Mouse (Mus musculus) gastrocnemius, postnatal 36 days (tissue): ENCODE data around the gene Zfp768. TPM values are rescaled to one million over a fixed set of nuclear protein-coding genes. Genes with fewer than 3 reads are reported as not detected.
"Not testable (repeated sequence)": the region's sequence is repeated elsewhere in the genome, so short reads cannot be mapped to it uniquely, and the experiment has no call there.

Experiments
- DNase-seq, 2 experiments: peaks; one replicate each; pipeline ENCODE4 v3.0.0; 2022
- intact Hi-C: fragments of 180-260 bp; cut with DNase I; formaldehyde crosslinking; loops from one replicate; pipeline ENCODE4 v1.15.1; 2025
- long read RNA-seq, 2 experiments: library from polyadenylated mRNA; stranded (forward); transcript quantifications; one replicate each; pipeline ENCODE4 v2.0.0; 2021
- total RNA-seq, 2 experiments: library from RNA; stranded (reverse); gene quantifications; 2 replicates each; pipeline ENCODE4 v1.2.3; 2021

Gene Zfp768
- 10 to 100 TPM; 29.4 to 30.7 TPM for total RNA-seq
- long read RNA-seq, experiment 1, transcript Zfp768-201 (2 exons, 2,356 nt) = major isoform, 11 of 39 reads
- long read RNA-seq, experiment 1, partial matches to known transcripts = 28 of 39 reads
- long read RNA-seq, experiment 1, other reads (novel, unspliced or antisense) = 0 of 39 reads
- long read RNA-seq, experiment 2, transcript Zfp768-201 (2 exons, 2,356 nt) = major isoform, 20 of 55 reads
- long read RNA-seq, experiment 2, partial matches to known transcripts = 0 of 55 reads
- long read RNA-seq, experiment 2, other reads (novel, unspliced or antisense) = 35 of 55 reads

DNA sequence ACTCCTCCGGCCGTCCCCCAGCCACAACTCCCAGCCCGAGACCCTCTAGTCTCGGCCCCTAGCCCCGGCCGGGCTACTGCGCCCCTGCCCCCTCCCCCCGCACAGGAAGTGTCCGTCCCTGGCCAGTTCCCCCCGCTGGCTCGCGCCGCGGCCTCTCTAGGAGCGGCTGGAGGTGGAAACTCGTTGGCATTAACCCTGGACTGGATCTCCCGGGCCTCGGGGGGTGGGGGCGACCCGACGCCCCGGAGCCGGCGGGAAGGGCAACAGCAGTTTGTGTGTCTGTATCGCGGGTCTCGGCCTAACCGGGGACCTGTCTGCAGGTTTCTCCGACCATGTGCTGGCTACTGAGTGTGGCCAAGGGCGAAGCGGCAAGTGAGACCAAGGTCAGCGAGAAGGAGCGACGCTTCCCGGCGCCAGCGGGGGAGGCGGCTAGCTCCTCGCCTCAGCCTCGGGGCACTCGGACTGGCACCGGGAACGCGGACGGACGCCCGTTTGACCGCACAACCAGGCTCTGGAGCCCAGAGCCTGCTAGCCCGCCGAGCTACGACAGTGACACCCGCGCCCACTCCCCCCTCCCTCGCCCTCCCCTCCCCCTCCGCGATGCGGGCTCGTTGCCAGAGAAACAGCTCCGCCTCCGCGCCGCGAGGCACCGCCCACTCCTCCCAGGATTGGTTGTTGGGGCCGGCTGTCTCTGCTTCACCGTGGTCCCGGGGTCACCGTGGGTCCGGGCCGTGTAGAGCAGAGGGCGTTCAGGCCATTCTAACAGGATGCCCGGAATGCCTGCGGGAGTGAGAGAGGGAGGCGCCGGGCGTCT, at the start of gene Zfp768:
TSS of gene Zfp768 (minus strand) at position 78 of the 814 bp plus-strand sequence.
- peak; percentile 92 to 98 for DNase-seq
- intact Hi-C loops = loop anchor here (5.0 kb wide), 1 partner anchor 127 kb away; no protein-coding TSS in a partner anchor

DNA sequence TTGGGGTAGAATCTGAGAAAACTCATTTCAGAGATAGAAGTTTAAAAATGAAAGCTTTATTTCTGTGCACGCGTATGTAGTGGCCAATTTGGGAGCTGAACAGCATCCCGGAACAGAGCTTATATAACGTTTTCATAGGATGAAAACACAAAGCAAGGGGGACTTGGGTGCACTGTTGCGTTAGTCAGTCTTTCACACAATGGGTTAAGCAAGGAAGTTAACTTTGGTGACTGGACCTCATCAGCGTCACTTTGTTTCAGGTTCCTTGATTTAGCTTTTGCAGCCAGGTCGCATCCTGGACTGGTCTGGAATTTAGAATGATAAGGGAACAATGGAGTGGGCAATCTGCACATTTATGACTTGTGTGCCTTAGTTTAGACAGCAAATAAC, 48.5 kb upstream of the Zfp768 start:
- DNase-seq = no peak
- intact Hi-C loops = no loop called here

DNA sequence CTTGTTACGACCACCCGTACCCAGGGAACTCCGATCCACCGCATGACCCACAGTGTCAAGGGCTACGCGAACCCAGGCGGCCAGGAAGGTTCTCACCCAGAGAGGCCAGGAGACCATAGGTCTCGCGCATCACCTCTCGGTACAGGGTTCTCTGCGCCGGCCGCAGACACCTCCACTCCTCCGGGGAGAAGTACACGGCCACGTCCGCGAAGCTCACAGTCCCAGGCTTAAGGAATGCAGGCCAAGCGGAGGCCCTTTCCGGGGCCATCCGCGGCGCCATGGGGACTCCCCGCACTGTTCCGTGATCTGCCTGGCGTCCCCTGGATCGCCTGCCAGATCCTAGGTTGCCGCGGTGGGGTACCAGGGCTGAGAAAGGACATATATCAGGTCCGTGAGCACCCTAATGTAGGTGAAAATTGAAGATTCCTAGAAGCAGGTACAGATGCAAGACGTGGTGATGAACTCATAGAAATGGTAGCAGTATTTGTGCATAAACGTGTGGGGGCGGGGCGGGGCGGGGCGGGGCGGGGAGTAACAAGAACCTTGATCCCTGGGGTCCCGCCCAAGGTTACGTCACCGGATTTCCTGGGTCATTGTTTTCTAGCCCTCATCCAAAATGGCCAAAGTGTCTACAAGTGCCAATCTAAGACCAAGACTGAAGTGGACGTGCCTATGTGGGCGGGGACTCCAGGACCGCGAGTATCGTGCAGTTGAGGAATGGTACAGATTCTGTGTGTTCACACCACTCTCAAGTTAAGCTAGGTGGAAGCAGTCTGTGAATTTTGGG, 48.0 kb upstream of the Zfp768 start, which contains the start of gene E430018J23Rik:
TSS of gene E430018J23Rik (minus strand) at position 473 of the 787 bp plus-strand sequence.
- intact Hi-C loops = no loop called here
- peak; percentile 96 to 97 for DNase-seq

DNA sequence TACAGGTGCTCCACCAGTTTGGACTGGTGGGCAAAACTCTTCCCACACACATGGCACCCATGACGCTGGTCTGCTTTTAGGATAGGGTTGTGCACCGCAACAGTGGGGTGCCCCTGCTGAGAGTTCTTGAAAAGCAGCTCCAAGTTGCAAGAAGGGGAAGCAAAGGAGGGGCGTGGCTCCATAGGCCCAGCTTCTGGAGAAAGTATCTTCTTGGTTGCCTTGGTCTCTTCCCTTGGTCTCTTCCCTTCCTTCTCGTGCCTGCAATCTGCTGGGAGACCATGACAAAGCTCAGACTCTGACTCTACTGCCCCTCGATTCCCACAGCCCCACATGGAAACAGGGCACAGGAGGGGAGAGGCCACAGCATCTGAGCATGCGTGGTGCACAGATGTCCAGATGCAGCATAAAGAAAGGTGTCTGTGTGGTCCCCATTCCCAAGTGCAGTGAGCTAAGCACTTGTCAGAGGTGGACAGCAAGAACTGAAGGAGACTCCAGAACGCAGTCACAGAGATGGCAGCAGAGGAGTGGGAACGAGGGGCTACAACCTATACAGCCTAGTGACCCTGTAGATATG, 46.9 kb upstream of the Zfp768 start:
- no peak for DNase-seq
- intact Hi-C loops = no loop called here

DNA sequence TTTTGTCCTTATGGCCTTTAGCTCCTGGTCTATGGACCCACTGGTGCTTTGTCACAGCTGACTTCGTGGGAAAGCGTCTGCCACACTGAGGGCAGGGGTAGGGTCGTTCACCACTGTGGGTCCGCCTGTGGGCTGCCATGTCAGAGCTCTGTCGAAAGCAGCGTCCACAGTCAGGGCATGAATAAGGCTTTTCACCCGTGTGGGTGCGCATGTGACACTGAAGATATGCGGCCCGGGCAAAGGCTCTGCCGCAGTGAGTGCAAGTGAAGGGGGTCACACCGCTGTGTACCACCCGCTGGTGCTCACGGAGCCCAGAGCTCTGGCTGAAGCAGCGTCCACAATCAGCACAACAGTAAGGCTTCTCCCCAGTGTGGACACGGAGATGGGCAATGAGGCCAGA, 46.1 kb upstream of the Zfp768 start:
- no peak for DNase-seq
- intact Hi-C loops = no loop called here

DNA sequence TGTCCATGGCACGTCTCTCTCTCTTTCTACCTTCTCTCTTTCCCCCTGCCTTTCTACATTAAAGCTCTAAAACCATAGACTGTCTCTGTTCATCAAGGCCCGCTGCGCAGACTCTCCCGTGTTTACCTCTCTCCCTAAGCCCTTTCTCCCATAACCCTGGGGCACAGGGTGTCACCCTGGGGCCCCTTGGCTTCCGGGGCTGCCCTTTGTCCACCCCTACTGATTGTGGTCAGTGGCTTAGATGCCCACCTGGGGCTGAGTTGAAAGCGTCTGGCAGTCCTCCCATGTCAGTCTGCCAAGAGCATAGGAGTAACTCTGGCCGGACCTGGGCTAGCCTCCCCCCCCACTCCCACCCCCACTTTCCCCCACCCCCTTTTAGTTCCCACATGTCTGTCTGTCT, 44.9 kb upstream of the Zfp768 start:
- intact Hi-C loops = no loop called here
- no peak for DNase-seq

DNA sequence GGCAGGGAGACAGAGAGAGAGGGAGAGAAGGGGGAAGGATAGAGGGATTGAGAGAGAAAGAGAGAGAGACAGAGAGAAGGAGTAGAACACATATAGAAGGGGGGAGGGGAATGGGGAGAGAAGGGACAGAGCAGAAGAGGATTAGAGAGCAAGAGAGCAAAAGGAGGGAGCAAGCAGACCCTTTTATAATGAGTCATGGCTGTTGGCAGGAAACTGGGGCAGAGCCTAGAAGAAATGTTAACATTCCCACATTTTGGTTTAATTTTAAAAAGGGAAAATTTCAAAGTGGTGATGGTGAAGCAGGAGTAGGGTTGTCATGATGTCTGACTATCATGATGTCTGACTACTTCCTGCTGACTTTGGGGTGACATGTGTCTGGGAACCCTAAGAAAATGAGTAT, 42.8 kb upstream of the Zfp768 start:
- not testable (repeated sequence) for DNase-seq

DNA sequence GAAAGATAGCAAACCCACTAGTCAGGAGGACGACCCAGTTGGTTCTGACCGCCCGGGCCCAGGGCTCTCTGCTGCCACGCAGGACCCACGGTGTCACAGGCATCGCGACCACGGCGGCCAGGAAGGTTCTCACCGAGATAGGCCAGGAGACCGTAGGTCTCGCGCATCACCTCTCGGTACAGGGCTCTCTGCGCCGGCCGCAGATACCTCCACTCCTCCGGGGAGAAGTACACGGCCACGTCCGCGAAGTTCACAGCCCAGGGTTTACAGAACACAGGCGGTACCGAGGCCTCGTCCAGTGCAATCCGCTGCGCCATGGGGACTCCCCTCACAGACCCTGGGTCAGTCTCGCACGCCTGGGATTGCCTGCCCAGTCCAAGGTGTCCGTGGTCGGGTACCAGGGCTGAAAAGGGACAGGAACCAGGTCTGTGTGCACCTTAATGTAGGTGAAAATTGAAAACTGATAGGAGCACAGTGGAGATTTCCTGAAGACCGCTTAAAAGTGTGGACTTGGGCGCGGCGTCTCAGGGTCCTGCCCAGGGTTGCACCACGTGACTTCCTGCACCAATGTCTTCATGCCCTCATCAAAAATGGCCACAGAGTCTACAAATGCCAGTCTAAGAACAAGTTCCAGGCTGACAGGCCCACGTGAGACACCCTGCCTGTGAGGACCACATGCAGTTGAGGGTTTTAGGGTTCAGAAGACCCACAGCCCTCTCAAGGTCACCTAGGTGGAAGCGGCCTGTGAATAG, 41.4 kb upstream of the Zfp768 start, which contains the start of gene 9130019O22Rik:
TSS of gene 9130019O22Rik (minus strand) at position 526 of the 752 bp plus-strand sequence.
- intact Hi-C loops = no loop called here
- DNase-seq = peak; percentile 71 to 90

More for the DNA sequence above, 42.8 kb upstream of the Zfp768 start:
- intact Hi-C loops = not testable (repeated sequence)

DNA sequence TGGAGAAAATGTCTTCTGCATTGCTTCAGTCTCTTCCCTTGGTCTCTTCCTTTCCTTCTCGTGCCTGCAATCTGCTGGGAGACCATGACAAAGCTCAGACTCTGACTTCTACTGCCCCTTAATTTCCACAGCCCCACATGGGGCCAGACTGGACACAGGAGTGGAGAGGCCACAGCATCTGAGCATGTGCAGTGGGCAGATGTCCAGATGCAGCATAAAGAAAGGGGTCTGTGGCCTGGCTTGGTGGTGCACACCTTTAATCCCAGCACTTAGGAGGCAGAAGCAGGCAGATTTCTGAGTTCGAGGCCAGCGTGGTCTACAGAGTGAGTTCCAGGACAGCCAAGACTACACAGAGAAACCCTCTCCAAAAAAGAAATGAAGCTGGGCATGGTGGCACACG, 40.2 kb upstream of the Zfp768 start:
- intact Hi-C loops, DNase-seq: not testable (repeated sequence)

DNA sequence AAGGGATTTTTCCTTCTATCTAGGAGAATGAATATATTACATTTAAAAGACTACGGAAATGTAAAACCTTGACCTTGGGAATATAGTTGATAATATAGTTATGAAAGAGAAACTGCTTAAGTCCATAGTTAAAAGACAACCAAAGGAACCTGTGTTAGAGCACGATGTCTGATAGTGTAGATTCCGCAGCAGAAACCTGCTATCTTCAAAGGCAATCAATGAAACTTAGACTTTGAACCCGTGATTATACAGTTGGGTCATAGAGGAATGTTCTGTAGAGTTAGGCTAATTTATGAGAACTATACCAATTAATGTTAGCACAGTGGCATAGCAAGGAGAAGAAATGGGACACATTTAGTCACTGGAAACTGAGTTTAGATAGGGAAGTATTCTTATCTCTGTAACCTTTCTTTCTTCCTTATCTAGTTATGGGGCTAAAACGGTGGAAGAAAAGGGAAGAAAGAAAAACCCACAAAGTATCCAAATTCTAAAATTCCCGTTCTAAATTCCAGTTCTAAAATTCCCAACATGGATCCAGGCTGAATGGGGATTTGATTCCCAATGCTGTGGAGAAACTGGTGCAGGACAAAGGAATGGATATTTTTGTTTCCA, 33.0 kb upstream of the Zfp768 start:
- no peak for DNase-seq
- intact Hi-C loops = no loop called here

DNA sequence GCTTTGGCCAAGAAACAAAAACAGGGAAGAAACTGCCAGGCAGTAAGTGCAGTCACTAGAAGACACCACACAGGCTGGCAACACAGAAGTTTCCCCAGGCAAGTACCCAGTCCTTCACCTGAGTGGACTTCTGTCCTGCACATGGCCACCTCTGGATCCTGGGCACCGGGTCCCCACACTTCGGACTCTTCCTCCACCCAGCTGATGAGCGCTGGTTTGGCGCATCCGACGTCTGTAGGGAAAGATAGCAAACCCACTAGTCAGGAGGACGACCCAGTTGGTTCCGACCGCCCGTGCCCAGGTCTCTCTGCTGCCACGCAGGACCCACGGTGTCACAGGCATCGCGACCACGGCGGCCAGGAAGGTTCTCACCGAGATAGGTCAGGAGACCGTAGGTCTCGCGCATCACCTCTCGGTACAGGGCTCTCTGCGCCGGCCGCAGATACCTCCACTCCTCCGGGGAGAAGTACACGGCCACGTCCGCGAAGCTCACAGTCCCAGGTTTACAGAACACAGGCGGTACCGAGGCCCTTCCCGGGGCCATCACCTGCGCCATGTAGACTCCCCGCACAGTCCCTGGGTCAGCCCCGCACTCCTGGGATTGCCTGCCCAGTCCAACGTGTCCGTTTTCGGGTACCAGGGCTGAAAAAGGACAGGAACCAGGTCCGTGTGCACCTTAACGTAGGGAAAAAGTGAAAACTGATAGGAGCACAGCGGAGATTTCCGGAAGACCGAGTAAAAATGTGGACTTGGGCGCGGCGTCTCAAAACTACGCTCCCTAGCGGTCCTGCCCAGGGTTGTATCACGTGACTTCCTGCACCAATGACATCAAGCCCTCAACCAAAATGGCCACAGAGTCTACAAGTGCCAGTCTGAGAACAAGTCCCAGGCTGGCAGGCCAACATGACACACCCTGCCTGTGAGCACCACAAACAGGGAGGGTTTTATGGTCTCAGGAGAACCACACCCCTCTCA, 30.2 kb upstream of the Zfp768 start, which contains the start of gene Zfp747:
TSS of gene Zfp747 (minus strand) at position 780 of the 975 bp plus-strand sequence.
- DNase-seq = peak; percentile 83 to 89
- intact Hi-C loops = not testable (repeated sequence)

DNA sequence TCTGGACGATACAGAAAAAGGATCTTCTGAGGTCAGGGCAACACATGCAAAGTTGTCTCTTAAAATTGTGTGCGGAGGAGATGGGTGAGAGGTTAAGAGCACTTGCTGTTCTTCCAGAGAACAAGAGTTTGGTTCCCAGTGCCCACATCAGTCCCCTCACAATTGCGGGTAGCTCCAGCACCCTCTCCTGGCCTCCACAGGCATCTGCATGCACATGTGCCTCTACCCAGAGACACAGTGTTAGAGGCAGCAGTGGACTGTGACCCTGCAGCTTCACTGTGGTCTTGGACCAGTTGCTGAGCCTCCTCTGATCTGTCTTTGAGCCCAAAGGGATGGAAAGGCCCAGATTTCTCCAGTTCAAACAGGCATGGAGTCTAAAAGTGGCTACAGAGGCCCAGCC, 26.5 kb upstream of the Zfp768 start:
- intact Hi-C loops, DNase-seq: not testable (repeated sequence)

DNA sequence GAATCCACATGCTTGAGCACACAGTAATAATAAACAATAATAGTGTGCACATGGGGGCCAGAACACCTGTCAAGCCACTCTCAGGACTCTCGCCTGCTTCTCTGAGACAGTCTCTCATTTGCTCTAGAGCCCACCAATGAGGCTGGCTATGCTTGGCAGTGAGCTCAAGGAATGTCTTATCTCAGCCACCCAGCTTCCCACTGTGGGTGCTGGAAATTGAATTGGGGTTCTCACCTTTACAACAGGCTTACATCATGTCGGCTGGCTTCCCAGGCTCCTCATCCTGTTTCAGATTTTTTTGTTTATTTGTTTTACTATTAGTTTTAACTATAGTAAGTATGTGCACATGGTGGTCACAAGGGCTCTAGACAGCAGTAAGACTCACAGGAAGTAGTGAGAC, 25.8 kb upstream of the Zfp768 start:
- intact Hi-C loops = no loop called here
- DNase-seq = no peak

DNA sequence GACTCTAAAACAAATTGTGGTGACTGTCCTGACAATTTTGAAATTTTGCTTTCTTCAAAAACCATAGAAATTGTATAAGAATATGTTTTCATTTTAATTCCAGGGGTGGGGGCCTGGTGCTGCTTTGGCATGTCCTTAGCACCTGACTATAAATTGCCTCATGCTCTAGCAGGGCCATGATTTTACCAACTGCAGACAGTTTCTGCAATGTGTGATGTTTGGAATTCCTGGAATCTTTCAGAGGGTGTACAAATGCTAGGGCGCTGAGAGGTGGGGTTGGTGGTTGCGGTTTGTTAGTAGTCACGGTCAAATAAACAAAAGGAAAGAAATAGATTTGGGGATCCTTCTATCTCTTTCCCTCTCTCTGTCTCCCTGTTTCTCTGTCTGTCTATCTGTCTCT, 20.9 kb upstream of the Zfp768 start:
- no peak for DNase-seq
- intact Hi-C loops = no loop called here

DNA sequence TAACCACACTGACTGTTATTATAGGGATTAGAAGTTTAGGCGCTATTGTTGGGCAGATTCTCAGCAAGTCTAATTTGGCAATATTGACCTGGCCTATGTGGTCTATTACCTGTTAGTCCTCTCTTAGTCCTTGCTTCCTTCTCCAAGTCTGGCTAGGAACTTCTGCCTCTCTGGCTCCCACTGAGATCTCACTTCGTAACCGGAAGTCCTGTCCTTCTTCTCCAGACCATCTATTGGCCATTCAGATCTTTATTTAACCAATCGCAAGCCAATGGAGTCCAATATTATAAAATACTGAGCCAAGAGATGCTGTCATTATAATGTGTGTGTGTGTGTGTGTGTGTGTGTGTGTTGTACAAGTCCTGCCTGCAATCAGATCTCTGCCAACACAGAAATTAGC, 18.8 kb upstream of the Zfp768 start:
- intact Hi-C loops = loop anchor here (5.0 kb wide), 2 partner anchors 118 to 138 kb away; no protein-coding TSS in a partner anchor
- DNase-seq = no peak

DNA sequence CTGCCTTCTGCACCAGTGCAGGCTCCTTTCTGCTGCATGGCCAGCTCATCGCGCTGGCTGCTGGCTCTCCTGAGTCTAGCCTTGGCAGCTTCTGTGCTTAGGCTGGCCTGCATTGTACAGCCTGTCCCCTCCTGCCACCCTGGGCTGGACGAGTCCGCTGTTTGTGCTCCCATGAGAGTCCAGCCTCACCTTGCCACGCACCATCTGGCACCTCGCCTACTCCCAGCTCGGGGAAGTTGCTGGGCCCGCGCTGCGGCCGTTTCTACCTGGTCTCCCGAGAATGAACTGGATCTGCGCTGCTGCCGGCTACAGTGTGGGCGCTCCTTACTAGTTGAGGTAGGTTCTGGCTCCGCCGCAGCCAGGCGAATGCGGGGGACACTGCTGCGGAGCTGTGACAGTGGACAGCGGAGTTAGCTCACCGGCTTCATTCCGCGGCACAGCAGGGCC, 18.1 kb upstream of the Zfp768 start:
- no peak for DNase-seq
- intact Hi-C loops = loop anchor here (5.0 kb wide), 2 partner anchors 119 to 139 kb away; no protein-coding TSS in a partner anchor

DNA sequence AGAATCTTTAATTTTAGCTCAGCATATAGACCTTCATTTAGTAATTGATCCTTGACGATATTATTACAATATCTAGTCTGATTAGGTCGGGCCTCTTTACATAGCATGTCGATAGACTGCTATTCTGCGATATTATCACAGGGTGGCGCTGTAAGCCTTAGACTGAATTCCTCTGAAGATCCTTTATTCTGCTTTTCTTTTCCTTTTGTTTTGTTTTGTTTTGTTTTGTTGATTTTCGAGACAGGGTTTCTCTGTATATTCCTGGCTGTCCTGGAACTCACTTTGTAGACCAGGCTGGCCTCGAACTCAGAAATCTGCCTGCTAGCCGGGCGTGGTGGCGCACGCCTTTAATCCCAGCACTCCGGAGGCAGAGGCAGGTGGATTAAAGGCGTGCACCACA, 17.0 kb upstream of the Zfp768 start:
- not testable (repeated sequence) for DNase-seq
- intact Hi-C loops = loop anchor here (5.0 kb wide), 2 partner anchors 120 to 140 kb away; no protein-coding TSS in a partner anchor

DNA sequence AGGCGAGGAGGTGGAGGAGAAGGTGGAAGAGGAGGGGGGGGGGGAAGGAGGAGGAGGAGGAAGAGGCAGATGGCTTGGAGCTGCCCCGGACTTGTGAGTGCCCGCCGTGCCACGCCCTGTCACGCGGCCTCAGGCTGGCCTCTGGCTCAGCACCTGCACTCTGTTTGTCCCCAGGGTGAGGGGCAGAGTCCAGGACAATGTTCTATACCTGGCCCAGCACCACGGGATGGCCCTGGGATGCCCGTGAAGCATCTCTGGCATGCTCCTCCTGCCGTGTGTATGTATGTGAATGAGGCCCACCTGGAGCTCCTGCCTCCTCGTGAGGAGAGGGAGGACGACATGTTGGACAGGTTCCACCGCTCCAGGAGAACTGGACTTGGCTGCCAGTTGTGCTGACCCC, 16.1 kb upstream of the Zfp768 start:
- DNase-seq = no peak
- intact Hi-C loops = loop anchor here (5.0 kb wide), 2 partner anchors 121 to 141 kb away; no protein-coding TSS in a partner anchor
